9 mouse cellular contexts compared by ENCODE assay signal in the genomic region with DNA sequence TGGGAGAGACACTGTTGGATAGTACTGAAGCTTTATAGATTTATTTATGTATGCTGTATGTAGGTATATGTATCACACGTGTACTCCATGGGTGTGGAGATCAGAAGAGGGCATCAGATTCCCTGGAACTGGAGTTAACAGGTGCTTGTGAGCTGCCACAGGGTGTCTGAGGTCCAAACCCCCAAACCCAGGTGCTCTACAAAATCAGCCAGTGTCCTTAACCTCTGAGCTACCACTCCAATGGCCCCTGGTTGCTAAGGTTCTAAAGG. TPM values are rescaled to one million over a fixed set of nuclear protein-coding genes. Genes with fewer than 3 reads are reported as not detected.
A peak's percentile ranks its signal among the peaks of the same experiment; 100 is the strongest.
DNase-seq lines count a peak whose midpoint lies in the region; ATAC-seq and TF ChIP-seq lines count a peak whose summit lies in the region.
"Had no signal": no experiment of that assay in that cellular context is flagged by ENCODE, and none has a peak within 500 bp of the region (broad histone marks: within the 10 kb centered on the region; RNA-seq: fewer than 3 reads in every experiment).

No protein-coding gene starts in this region.

- no peaks in the 10 kb centered on the region for H3K36me3 ChIP-seq in heart, embryonic 10.5 days
- no peaks in the 10 kb centered on the region for H3K36me3 ChIP-seq in E14TG2a.4 (ENCODE audit: insufficient read depth, low read length)
- H3K36me3 ChIP-seq in forebrain, postnatal 0 days (ENCODE audit: insufficient read depth) = no peaks in the 10 kb centered on the region
- no peaks in the 10 kb centered on the region for H3K36me3 ChIP-seq in liver, postnatal 0 days (replicated peaks; ENCODE audit: insufficient read depth, low read length)

- 10% methylated on average over 1 of the region's 1 CpGs for WGBS in heart, embryonic 10.5 days
- WGBS in forebrain, postnatal 0 days = 0% methylated on average over 1 of the region's 1 CpGs
- 8% methylated on average over 1 of the region's 1 CpGs for WGBS in liver, postnatal 0 days (ENCODE audit: insufficient replicate concordance)

- peak; percentile 8 for ATAC-seq in forebrain, postnatal 0 days
- ATAC-seq in liver, postnatal 0 days = no peak
- no peak for ATAC-seq in CD4-positive, CD25-positive, alpha-beta regulatory T cell, adult 4 months

- H3K4me1 ChIP-seq in heart, embryonic 10.5 days = peaks cover 11% of the 10 kb centered on the region
- H3K4me1 ChIP-seq in E14TG2a.4 (replicated peaks; ENCODE audit: low read depth, low read length) = peaks cover 28% of the 10 kb centered on the region
- peaks cover 14% of the 10 kb centered on the region for H3K4me1 ChIP-seq in forebrain, postnatal 0 days (ENCODE audit: insufficient read depth)
- 0 out of 2 replicates have a peak, but pooled peaks cover 5% of the 10 kb centered on the region for H3K4me1 ChIP-seq in liver, postnatal 0 days (ENCODE audit: insufficient read depth)

- DNase-seq in heart, embryonic 10.5 days (ENCODE audit: low spot score) = no peak
- DNase-seq in heart, adult 18-20 months = no peak
- DNase-seq in forebrain, postnatal 0 days = no peak
- DNase-seq in liver, postnatal 0 days = no peak
- no peak for DNase-seq in retina, embryonic 14.5 days (ENCODE audit: low spot score)
- DNase-seq in embryo, embryonic 10.5 days (ENCODE audit: low spot score) = no peak

- TF ChIP-seq CTCF in E14TG2a.4 (conservative IDR thresholded peaks at IDR 0.05; ENCODE audit: low read length) = no peak
- no peak for TF ChIP-seq CTCF in forebrain, postnatal 0 days (IDR thresholded peaks at IDR 0.05; ENCODE audit: low read depth)
- no peak for TF ChIP-seq CTCF in liver, postnatal 0 days (IDR thresholded peaks at IDR 0.05; ENCODE audit: low read depth)

- peak overlapping the region; percentile 91 for H3K27ac ChIP-seq in heart, embryonic 10.5 days
- peak overlapping the region; percentile 97 for H3K27ac ChIP-seq in forebrain, postnatal 0 days (ENCODE audit: low read depth, low read length)
- no peak overlapping the region for H3K27ac ChIP-seq in liver, postnatal 0 days (ENCODE audit: low read depth)

- no peak for TF ChIP-seq EP300 in liver, postnatal 0 days (IDR thresholded peaks at IDR 0.05; ENCODE audit: low read depth)

- peak overlapping the region; percentile 64 for H3K4me3 ChIP-seq in heart, embryonic 10.5 days
- peak overlapping the region; percentile 74 for H3K4me3 ChIP-seq in E14TG2a.4 (replicated peaks; ENCODE audit: low read length)
- peak overlapping the region; percentile 41 for H3K4me3 ChIP-seq in forebrain, postnatal 0 days (ENCODE audit: low read depth, low read length)
- peak overlapping the region; percentile 59 for H3K4me3 ChIP-seq in liver, postnatal 0 days (ENCODE audit: low read depth, low read length)

- H3K9me3 ChIP-seq in heart, embryonic 10.5 days = no peaks in the 10 kb centered on the region
- peaks cover 11% of the 10 kb centered on the region; the same call in 1 of the 2 replicates for H3K9me3 ChIP-seq in E14TG2a.4 (ENCODE audit: low read length)
- no peaks in the 10 kb centered on the region for H3K9me3 ChIP-seq in forebrain, postnatal 0 days (ENCODE audit: low read length)
- H3K9me3 ChIP-seq in liver, postnatal 0 days (ENCODE audit: low read length) = no peaks in the 10 kb centered on the region

- no peaks in the 10 kb centered on the region for H3K27me3 ChIP-seq in heart, embryonic 10.5 days (ENCODE audit: insufficient read depth, poor library complexity, severe bottlenecking)
- 0 out of 2 replicates have a peak, but pooled peaks cover 2% of the 10 kb centered on the region for H3K27me3 ChIP-seq in E14TG2a.4 (ENCODE audit: insufficient read depth, low read length)
- no peaks in the 10 kb centered on the region for H3K27me3 ChIP-seq in forebrain, postnatal 0 days (ENCODE audit: insufficient read depth, low read length)
- no peaks in the 10 kb centered on the region for H3K27me3 ChIP-seq in liver, postnatal 0 days (ENCODE audit: insufficient read depth, low read length)

- H3K4me2 ChIP-seq in forebrain, postnatal 0 days (ENCODE audit: low read depth) = peak overlapping the region; percentile 57
- peak overlapping the region; percentile 73 for H3K4me2 ChIP-seq in liver, postnatal 0 days (ENCODE audit: low read depth, low read length)

- peak overlapping the region; percentile 61 for H3K9ac ChIP-seq in forebrain, postnatal 0 days
- H3K9ac ChIP-seq in liver, postnatal 0 days (replicated peaks) = no peak overlapping the region

RNA-seq across cellular contexts. Expression of a gene that starts 39.7 kb away (rescaled TPM):
- polyA plus RNA-seq in heart, embryonic 10.5 days (2016; fragmentation: Nextera tagmentation; extraction: Ambion mirVana) = not detected in 2 replicates
- total RNA-seq in heart, adult 18-20 months (2021) = not detected
- not detected in 2 replicates for total RNA-seq in forebrain, postnatal 0 days (2014; rRNA removed)
- polyA plus RNA-seq in forebrain, postnatal 0 days (2015; fragmentation: Nextera tagmentation; extraction: Ambion mirVana) = not detected in 2 replicates
- polyA plus RNA-seq in liver, postnatal 0 days (2015; fragmentation: Nextera tagmentation; extraction: Ambion mirVana) = not detected in 2 replicates
- not detected for polyA plus RNA-seq in CD4-positive, CD25-positive, alpha-beta regulatory T cell, adult 4 months (2017; shearing (Covaris generic))
- polyA plus RNA-seq: small intestine, adult 2 months had no signal
